Mouse (Mus musculus) urinary bladder, postnatal 10 days (tissue): ENCODE results near the gene Gadd45gip1.
"Not testable (repeated sequence)": the region's sequence is repeated elsewhere in the genome, so short reads cannot be mapped to it uniquely, and the experiment has no call there.

ENCODE experiments used
- DNase-seq: peaks from one replicate; pipeline ENCODE4 v3.0.0; 2022; ENCODE audit warnings: low spot score

Gadd45gip1 gene

DNA sequence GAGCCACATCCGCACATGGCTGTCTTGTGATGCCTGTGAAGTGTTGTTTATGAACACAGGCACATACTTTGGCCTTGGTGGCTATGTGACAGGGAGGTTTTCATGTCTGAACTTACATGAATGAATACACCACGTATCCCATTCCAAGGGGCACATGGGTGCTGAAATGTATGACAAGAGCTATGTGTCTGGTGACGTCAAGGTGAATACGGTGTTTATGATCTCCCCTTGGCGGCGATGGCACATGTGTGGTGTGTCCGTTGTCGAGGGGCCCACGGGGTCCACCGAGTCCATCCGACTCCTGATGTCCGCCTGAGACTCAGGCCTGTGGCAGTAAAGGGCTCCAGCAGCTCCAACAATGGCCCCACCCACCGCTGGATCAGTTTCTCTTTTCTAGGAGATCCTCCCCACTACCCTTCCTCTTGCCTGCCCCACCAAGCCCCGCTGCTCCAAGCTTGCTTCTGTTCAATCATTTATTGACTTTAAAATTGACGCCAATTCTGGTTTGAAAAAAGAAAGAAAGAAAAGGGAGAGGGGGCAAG lies 34.0 kb upstream of the Gadd45gip1 start:
- DNase-seq, result no peak

DNA sequence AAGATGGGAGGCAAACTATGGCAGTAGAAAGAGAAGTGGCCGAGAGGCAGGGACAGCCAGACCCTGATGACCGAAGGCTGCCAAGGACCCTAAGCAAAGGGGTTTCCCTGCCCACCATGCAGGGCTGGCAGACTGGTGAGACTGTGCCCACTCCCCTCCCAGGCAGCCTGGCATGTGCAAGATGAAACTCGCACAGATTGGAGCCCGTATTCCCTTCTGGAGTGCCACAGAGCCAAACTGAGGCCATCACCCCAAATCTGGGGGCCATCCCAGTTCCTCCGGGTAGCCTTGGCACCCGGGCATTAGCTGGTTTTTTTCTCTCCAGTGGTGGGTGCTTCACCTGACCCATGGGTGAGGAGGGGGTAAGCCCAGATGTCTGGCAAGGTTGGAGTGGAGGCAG lies 33.4 kb upstream of the Gadd45gip1 start:
- no peak for DNase-seq

DNA sequence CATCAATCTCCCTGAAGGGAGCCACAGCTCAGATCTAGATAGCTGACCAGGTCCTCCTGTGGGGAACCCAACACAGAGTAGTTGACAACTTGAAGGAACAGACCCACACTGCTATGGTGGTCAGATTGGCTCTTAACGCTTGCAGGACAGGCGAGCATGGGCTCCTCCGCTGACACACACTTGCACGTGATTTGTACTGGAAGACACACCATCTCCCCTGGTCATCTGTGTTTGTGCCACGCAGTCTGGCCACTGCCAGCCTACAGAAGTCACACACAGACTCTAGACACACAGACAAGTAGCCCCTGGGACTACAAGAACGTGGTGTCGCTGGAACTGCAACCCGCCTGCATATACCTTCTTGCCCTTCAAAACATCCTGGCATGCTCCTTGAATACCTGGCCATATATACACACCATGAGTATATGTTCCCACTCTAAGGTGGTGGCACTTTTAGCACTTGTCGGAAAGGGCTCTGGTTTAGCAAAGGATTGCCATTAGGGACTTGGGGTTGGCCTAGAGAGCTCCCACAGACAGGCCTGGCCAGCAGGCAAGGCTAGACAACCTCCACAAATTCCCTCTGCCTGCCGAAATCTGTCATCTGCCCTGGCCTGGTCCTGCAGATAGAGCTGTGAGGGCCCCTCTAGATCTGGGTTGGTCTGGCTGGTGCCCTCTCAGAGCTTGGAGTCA lies 32.7 kb upstream of the Gadd45gip1 start:
- no peak for DNase-seq

DNA sequence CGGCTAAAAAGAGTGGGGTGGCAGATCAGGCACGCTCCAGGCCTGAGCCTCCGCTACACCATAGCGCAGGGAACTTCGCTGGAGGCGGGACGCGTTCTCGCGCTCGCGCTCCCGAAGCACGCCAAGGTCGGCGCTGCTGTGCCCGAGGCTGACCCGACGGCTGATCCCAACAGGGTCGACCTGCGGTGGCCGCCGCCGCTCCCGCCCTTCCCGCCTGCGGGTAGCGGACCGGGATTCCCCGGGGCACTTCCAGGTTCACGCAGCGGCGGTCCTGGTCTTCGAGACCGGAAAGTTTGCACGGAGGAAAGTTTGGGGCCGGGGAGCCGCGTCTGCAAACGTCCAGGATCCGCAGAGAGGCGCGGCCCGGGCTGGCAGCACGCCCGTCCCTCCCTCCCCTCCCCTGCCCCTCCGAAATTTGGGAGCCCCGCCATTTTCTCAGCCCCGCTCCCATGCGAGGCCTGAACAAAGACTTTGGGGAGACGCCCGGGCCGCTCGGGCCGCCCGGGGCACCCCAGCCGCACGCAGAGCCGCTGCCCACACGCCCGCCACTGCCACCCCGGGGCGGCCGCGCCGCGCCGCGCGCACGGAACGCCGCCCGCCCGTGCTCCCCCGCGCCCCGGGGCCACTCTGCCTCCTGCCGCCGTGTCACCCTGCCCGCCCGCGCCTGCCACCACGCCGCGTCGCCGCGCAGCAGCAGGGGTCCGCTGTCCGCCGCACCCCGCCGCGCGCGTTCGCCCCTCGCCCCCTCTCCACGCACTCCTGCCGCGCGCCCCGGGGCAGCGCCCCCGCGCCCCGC lies 32.0 kb upstream of the Gadd45gip1 start:
- no peak for DNase-seq

DNA sequence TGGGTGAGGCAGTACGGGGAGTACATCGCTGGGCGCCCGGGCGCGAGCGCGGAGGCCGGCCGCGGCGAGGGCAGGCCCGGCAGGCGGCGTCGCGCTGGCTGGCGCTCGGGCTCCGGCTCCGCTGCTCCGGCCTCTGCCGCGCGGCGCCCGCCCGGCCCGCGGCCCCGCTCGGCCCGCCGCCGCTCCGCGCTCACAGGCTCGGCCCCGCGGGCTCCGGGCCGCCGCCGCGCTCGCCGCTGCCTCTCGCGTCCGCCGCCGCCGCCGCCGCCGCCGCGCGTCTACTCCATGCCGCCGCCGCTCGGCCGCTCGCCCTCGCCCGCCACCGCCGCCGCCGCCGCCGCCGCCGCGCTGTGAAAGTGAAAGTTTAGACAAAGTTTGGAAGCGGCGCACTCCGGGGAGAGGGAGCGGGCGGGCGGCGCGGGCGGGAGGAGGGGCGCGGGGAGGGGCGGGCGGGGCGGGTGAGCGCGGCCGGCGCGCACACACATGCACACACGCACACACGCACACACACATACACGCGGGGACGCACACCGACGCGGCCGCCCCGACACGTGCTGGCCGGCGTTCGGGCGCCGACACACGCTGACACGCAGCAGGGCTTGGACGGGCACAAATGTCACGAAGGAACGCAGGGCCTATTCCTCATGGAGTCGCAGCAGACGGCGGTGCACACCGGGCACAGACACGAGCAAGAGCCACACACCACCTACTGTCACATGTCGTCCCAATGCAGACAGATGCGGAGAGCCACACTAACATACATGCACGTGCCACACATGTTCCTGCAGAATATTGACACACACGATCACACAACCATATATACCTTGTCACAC lies 31.1 kb upstream of the Gadd45gip1 start, which contains the start of gene Nfix:
Nfix (minus strand) TSS at position 346 of the 833 bp plus-strand sequence.
- no peak for DNase-seq

DNA sequence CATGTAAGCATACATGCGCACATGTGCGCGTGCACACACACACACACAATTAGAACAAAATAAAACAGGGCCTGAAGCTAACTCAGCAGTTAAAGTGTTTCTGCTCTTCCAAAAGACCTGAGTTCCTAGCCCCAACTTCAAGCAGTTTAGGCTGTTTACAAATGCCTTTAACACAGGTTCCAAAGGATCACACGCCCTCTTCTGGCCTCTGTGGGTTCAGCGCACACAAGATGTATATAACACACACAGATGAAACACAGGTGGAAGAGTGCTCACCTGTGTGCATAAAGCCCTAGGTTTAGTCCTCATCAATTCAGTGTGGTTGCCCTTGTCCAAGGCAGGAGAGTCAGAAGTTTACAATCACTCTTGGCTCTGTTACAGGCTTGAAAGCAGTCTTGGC lies 25.3 kb upstream of the Gadd45gip1 start:
- DNase-seq, result no peak

DNA sequence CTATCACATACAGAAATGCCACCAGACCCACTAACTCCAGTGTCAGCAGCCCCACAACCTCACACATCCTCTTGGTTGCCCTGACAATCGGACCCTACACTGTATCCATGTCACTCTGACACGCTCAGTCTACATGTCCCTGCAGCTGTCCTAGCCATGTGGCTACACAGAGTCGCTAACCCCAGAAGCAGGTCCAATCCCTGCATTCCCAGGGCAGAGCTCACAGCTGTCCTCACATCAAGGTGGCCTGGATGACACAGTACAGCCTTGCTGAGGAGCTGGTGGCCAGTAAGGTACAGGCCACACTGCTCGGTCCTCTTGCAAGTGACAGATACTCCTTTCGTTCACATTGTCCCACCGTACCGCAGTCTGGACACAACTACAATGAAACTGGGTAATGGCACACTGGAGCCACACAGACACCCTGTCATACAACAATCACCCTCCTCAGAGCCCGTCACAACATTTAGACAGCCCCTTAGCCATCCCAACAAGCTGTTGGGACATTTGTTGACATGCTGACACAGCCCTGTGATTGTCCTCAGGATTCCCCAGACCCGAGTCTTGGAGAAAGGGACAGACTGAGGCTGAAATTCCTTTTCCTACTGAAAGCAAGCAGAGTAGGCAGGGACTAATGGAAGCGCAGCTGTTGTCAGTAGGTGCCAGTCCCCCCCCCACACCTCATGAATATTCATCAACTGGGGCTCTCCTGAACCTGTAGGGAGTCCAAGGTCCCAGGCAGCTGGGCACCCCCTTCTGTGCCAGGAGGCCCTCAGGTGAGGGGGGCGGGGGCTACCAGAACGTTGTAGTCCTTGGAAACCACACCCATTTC lies 22.0 kb upstream of the Gadd45gip1 start:
- no peak for DNase-seq

DNA sequence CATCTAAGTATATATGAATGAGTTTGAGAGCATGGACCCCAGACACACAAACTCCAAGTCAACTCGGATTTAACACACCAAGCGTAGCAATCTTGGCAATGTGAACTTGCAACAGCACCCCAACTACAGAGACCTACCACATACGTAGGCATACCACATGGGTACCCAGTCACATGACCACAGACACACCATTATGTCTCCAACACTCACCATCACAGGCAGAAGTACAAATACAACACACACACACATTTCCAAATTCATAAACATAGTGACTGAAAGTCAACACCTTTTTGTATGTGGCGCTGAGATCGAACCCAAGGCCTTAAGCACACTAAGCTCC lies 21.4 kb upstream of the Gadd45gip1 start:
- no peak for DNase-seq

DNA sequence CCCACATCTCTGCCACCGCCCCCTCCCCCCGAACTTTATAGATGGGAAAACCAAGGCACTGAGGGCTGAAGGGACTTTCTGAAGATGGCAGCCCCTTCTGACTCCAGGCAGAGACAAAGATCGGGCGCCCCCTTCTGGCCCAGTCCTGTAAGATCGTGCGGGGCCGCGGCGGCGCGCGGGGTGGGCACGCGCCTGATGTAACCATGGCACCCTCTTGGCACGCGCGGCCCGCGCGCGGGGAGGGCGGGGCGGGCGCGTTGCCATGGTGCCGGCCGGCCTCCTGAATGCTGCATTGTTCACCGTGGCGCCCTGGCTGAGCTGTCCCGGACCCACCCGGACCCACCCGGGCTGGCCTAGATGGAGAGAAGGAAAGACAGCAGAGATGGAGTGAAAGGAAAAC lies 20.4 kb upstream of the Gadd45gip1 start:
- DNase-seq, result peak; percentile 85

DNA sequence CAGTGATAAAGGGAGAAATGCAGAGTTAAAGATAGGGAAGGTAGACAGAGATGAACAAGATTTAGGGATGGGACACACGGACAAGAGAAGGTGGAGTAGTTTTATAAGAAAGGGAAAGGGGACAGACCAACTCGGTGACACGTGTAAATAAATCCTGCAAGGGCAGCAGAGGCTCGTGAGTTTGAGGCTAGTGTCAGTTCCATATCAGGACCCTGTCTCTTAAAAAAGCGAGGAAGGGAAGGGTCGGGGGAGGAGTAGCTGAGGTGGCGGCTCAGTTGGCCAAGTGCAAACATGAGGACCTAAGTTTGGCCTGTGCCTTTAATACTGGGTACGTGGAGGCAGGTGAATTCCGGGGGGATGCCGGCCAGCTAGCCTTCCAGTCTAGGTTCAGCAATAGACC lies 20.0 kb upstream of the Gadd45gip1 start:
- DNase-seq, result no peak

DNA sequence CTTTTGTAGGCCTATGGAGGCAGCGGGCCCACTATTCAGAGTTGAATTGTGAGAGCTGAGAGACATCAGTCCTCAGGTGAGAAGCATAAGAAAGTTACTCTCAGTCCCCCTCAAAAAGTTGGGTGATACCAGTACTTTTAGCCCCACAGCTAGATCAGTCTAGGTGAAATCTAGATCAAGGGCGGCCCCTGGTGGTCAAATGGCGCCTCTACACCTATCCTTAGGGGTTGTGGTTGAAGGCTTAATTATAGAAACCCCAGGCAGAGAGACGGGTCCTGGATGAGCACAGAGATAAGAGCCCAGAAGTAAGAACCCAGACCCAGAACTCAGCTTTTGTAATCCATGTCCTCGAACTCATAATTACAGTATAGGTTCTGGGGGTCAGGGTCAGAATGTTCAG lies 18.3 kb upstream of the Gadd45gip1 start:
- no peak for DNase-seq

DNA sequence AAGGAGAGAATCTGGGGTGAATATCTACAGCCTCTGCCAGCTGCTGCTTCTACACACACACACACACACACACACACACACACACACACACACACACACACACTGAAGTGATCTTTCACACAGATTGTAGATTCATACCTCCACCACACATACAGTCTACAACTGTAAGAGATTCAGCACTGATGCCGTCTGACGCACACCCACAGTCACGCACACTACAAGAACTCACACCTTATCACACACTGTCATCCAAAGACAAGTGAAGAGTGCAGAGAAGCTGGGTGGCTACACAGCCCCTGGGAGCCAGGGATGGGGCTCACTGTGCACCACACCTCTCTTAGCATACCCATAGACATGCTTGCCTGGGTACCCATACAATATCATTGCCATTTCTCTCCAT lies 17.5 kb upstream of the Gadd45gip1 start:
- no peak for DNase-seq

DNA sequence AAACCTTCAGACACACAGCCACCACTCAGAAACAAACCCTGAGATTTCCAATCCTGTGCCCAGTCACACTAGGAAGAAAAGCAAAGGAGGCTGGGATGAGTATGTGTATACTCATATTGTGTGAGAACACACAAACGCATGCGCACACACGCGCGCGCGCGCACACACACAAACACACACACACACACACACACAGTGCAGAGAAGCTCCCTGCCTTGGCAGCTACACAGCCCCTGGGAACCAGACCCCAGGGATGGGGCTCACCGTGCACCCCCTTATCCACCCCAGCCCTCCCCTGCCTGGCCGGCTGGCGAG lies 17.1 kb upstream of the Gadd45gip1 start:
- no peak for DNase-seq

DNA sequence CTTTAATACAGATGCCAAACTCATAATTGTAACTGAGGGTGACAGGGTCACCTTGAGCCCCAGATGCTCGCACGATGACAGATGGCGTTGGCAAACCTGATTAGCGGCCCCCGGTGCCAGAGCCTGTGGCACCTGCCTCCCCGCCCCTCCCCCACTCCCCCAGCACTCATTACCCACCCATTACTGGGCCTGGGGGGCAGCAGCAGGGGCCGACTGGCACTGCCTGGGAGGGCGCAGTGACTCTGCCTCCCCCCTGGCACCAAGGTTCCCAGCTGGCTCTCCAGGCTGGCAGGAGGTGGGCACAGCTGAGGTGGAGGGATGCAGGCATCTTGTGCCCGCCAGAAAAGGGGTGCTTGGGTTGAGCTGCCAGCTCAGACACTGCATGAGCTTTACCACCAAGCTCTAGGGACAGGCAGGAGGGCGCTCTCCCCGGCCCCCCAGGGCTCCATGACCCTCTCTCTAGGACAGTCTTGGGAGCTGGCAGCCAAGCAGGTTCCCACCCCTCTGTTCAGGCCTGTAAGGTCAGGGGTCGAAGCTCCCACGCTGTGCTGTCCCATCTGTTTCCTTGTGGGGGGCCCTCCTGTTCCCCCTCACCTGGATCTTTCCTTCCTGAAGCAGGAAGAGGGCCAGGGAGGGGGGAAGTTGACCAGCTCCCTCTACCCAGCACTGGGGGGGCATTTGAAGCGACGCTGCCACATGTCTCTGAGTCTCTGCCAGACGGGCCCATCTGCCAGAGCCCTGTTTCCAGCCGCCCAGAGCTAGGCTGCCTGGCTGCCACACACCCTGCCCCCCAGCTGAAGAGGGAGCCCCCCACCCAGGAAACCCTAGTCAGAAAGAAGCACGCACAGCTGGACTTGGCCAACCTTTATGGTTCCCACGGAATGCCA lies 16.5 kb upstream of the Gadd45gip1 start:
- DNase-seq, result no peak

DNA sequence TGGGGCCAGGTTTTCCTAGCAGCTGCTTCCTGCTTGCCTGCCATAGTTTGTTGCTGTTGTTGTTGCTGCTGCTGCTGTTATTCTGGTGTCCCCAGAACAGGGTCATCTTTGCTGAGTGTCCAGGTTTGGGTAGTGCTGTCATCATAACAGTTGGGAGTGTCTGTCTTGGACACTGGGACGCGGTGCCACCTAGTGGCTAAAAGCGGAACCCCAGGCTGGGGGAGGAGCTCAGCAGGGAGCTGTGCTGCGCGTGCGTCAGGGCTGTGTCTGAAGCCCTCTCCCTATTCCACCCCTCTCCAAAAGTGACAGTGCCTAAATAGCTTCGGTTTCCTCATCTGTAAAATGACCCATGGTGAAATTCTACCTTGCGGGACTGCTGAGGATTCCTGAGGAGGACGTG lies 15.8 kb upstream of the Gadd45gip1 start:
- peak; percentile 90 for DNase-seq

DNA sequence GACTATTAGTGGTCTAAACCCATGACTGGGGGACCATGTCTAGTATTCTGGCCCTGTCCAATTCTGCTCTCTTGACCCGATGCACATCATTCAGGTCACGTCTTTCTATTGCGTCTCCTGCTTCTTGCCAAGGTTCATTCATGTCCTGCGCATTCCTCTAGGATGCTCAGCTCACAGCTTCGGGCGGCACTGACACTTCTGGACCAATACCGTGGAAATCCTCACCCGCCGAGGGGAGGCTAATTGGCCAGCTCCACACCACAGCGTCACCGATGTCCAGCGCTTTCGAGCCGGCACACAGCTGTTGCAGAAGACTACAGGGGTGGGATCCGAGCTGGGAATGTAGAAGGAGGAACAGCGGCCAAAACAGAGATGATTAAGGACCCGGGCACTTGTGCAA lies 15.2 kb upstream of the Gadd45gip1 start:
- no peak for DNase-seq

DNA sequence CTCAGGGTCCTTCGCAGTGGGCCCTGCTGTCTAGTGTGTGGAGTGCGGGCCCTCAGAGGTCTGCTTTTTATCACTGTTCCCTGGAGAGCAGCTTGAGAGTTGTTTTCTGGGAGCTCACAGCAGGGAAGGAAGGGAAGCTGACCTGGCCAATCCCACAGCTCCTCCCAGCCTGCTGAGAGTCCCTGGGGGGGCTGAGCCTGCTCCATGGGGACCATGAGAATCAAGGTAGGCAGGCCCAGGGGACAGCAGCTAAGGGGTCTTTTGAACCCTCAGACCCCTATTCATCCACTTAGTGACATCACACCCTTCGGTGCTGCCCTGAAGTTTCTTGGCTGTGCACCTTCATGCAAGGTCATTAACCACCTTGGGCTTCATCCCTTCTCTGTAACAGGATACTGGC lies 8.6 kb upstream of the Gadd45gip1 start, which contains the start of gene Dand5:
Dand5 (minus strand) TSS at position 101 of the 400 bp plus-strand sequence.
- no peak for DNase-seq

DNA sequence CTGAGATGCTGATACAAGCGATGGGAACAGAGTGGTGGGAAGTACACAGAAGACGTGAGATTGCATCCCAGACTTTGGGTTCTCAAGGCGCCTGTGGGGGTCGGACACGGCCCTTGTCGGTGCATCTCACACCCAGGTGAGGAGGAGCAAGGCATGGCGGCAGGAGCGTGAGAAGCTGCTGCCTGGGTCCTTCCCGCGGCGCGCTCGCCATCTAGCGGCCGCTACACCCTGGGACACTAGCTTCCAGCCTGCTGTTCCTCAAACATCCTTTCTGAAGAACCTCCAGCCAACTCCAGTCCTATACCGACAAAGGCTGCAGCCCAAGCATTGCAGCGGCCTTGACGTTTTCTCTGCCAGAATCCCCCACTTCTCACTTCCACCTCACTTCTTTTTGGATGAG lies 7.7 kb upstream of the Gadd45gip1 start:
- no peak for DNase-seq

DNA sequence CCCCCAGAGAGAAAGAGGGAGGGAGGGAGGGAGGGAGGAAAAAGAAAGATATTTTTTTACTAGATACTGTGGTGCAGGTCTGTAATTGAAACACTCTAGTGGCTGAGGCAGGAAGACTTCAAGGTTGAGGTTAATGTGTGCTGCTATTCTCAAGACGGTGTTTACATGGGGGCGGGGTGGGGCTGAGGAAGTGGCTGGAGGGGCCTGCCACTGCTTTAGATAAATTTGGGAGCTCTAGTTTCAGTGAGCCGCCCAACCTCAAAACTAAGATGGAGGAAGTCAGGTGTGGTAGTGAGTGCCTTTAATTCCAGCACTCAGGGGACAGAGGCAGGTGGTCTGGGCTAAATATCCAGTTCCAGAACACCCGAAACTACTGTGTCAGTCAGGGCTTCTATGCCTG lies 5.7 kb upstream of the Gadd45gip1 start:
- no peak for DNase-seq

DNA sequence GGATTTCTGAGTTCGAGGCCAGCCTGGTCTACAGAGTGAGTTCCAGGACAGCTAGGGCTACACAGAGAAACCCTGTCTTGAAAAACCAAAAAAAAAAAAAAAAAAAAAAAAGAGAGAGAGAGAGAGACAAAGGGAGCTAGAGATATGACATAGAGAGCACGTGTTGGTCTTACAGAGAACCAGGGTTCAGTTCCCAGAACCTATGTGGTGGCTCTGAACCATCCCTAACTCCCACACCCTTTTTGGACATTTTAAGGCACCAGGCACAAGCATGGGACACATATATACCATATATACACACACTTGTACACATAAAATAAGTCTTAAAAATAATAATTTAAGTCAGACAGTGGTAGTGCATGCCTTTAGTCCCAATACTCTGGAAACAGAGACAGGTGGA lies 4.8 kb upstream of the Gadd45gip1 start:
- not testable (repeated sequence) for DNase-seq
